Mouse (Mus musculus) CD8-positive naive resting alpha-beta T cell, adult 2 months (primary cell): Measurements from ENCODE around the gene Eif2b4.
"Not testable (repeated sequence)": the region's sequence is repeated elsewhere in the genome, so short reads cannot be mapped to it uniquely, and the experiment has no call there.

Experiments
- DNase-seq, 2 experiments: peaks; one replicate each; pipeline ENCODE4 v3.0.0; 2022; ENCODE audit warnings: low read depth in 2 of 2, low spot score in 2 of 2

Eif2b4 gene

DNA sequence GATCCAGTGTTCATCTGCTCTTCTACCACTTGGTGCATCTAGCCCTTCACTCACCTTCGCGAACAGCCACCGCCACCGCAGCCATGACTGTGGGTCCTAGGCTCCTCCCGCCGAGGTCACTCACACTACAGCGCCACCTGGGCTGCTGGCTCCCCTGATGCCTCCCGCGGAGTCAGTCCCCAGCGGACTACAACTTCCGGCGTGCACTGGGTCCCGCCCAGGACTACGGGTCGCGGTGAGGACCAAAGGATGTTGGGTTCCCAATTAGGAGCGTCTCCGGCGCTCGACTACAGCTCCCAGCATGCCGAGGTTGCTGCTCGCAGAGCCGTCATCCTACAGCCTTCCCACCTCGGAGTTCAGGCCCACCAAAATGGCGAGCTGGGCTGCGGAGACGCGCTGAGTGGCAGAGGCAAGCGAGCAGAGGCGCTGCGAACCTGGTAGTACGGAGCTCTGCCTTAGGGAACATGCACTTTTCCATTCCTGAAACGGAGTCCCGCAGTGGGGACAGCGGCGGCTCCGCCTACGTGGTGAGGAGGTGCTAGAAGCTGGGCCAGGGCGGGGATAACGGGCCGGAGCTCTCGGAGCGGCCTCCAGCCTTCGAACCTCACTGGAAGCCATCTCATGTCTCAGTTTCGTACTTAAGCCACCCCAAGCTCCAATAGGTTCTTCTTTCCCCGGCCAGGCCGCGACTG lies at the start of gene Eif2b4, which contains the start of gene Snx17:
Eif2b4 (minus strand) TSS at position 492 of the 692 bp plus-strand sequence.
Snx17 (plus strand) TSS at position 289 of the 692 bp plus-strand sequence.
- DNase-seq: peak; percentile 99

DNA sequence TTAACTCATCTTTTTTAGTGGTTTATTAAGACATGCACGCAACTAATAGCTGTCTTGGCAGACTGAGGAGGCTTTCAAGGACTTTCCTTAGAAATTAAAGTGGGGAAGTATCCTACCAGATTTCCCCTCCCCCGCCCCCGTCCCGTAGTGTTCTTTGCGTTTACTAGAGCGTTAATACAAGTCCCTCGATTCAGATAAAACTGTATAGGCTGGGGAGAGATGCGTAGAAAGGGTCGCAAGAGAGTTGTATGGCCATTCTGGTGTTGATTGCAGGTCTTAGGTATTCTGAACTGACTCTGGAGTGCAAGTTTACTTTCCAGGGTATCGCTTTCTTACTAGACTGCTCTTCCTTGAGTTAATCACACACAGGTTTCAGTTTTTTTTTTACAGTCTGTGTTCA lies 49.0 kb upstream of the Eif2b4 start:
- no peak for DNase-seq

DNA sequence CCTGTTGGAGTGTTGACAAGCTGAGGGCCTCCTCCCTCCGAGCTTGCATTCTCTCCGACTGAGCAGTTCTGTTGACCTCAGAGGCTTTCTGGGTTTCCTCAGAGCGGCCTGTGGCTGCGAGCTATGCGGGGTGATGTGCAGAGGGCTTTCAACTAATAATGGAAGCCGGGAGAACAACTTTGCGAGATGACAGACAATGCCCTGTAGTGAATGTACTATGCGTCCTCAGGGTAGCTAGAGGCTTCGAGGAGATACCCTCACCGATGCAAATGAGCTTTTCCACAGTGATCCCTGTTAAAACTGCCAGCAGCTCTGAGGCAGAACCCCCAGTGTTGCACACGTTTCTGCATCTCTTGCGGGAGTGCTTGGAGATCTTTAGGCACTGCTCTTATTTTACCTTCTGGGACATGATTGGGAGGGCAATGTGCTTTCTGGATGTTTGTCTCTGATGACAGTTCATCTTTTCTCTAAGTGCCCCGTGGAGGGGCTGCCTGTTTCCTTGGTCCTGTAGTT lies 48.3 kb upstream of the Eif2b4 start:
- no peak for DNase-seq

DNA sequence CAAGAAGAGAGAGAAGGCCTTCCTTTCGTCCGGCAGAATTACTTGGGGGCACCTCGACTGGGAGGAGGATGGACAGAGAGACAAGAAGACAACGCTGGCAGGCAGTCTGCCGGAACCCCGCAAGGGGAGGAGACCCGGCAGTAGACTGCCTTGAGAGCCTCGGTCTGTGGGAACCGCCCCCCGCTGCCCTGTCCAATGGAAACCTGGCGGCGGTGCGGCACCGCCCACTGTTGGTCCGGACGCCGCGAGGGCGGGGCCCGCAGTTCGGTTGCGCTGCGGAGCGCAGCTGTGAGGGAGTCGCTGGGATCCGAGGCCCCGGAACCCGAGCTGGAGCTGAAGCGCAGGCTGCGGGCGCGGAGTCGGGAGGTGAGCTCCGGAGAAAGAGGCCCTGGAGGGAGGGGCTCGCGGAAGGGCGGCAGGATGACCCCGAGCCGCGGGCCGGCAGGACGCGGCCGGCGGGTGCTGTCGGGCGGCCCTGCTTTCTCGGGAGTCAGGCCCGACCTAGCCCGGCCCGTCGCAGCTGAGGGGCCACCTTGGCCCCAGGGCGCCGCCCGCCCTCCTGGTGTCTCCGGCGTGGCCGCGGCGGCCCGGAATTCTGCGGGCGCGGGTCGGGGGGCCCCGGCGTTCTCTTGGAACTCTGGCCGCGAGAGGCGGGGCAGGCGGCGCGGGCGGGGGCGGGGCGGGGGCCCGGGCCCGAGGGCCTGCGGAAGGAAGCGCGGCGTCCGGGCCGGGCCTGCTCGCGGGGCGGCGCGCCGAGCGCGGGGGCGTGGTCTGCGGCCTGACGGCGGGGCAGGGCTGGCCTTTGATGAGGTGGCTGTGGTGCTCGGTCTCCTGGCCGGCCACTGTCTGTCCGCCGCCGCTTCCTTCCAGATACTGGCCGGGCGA lies 47.6 kb upstream of the Eif2b4 start, which contains the start of the genes Nrbp1 and Gm9970:
Nrbp1 (plus strand) TSS at position 228 of the 885 bp plus-strand sequence.
Gm9970 (minus strand) TSS at position 596 of the 885 bp plus-strand sequence.
- peak; percentile 87 to 90 for DNase-seq

DNA sequence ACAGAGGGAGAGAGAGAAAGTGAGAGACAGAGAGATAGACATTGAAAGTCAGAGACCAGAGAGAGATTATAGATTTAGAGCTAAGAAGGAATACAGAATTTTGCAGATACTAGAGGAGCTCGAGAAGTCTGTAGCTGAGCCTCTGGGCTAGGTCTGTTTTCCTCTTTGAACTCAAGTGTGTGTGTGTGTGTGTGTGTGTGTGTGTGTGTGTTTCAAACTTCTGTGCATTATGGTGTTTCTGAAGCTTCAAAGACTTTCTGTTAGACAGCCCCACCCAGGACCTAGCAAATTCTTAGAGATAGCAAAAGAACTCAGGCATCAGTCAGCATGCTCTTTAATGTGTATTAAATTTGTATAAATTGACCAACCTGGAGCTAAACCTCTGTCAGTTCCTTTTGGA lies 33.4 kb upstream of the Eif2b4 start:
- DNase-seq: peak in 1 of 2 experiments; percentile 49

DNA sequence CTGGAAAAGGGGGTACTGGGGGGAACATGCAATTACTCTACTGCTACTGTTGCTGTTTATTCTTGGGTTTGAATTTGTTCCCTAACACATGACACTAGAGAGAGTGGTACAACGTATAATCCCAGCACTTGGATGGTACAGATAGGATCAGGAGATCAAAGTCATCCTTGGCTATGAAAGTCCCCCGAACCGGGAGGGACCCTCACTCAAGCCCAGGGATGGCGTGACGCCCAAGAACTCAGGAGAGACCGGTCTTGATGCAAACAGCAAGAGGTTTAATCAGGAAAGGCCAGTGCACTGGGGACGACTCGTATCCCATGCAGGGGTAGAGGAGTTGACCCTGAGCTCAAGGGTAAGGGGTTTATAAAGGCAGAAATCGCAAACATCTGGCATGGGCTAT lies 29.5 kb upstream of the Eif2b4 start:
- DNase-seq: no peak

DNA sequence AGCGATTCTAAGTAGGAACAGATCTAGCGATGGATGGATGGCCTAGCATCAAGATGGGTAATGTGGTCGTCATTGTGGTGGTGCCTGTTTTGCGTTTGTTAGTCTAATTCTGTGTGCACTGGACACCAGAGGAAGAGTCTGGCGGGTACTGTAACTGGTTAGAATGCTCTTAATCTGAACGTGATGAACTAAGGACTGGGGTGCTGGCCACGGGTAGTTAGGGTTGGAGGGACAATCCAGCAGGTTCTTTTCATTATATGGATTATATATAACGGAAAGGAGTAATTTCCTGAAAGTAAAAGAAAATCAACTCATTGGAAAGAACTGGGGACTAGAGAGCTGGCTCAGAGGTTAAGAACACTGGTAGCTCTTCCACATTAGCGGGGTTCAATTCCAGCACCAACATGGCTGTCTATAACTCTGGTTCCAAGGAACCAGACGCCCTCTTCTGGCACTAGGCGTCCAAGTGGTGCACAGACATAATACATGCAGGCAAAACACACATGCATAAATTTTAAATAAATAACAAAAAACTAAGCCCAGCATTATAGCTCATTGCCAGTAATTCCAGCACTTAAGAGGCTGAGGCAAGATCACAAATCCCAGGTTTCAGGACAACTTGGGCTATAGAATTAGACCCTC lies 28.2 kb upstream of the Eif2b4 start:
- DNase-seq: no peak

DNA sequence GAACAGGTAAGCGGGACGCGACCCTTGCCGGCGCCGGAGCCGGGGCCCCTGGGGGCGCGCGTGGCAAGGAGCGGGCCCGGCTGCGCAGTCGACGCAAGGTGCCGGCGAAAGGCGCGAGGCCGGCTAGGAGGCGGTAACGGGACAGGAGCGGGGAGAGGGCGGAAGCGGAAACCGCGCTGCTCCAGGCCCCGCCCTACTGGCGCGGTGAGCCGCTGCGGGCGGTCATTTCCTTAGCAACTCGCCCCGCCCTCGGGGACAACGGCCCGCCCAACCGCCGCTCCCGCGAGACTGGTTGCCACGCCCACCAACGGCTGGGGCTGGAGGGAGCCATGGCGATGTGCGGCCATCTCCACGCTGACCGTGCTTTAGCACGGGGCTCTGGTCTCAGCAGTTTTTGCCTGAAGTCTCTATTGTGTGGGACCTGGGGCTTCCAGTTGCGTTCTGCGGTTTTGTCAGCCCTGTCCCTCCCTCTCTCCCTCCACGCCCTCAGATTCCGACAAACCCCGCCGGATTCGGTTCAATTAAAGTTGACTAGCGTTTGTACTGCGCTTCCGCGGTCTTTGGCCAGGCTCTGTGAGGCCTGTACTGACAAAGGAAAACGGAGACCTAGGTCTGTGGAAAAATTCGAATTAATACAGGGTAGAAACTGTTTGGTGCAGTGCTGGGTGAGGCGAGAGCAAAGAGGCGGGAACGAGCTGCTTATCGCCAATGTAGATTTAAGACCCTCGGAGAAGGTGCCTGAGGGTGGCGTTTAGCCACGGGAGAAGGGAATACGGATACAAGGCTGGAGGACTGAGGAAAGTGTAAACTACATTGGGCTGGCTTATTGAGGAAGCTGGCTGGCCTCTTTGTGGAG lies 27.4 kb upstream of the Eif2b4 start, which contains the start of gene Ppm1g:
Ppm1g (minus strand) TSS at position 240 of the 856 bp plus-strand sequence.
- peak; percentile 93 to 97 for DNase-seq

DNA sequence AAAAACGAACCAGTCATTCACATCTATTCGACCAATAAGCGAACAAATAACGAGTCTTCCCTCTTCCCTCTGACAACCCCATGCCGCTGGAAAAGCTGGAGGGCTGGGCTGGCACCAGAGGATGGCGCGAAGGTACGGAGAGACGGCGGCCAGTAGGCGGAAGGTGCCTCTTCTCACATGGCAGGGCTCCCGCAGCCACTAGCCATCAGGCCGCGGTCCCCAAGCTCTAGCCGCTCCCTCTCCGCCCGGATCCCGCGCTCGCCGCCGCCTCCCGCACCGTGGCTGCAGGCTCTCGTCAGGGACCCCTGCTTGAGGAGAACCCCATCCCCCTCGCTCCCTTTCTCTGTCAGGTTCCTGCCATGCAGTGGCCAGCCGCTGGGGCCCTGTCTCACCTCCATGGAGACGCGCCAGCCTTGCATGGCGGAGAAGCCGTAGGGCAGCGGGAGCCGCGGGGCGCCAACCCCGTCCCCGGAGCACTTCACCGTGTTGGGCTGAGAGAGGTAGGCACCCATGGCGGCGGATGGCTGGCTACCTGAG lies 26.7 kb upstream of the Eif2b4 start:
- no peak for DNase-seq

DNA sequence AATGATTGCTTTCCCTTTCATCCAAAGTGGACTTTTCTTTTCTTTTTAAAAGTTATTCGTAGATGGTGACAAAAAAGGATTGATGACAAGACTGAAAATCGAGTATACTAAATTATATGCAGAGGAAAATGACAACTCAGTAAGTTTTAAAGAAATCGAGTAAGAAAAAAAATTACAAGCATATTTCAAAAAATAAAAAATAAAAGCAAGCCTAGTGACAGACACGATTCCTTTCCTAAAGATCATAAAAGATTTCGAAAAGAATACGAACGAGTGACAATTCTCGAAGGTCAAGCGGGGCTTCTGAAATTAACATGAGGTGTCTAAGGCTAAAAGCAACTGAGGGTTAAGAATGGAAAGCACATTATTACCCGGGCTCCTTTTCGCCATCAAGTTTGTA lies 26.2 kb upstream of the Eif2b4 start:
- DNase-seq: no peak

DNA sequence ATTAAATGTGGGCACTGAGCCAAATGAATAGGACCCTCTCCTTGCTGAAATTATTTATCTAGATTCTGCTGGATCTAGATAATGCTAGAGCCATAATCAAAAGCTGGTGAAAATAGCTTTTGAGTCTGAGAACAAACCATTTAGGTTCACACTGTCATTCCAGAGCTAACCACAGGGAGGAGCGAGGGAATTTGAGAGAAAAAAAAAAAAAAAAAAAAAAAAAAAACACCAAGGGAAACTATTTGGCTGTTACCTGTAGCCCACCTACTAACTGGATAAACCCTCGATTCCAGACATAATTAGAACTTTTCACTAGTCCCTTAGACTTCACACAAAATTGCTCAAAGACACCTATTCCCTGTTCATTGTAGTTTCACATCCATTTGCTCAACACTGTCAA lies 25.8 kb upstream of the Eif2b4 start:
- no peak for DNase-seq

DNA sequence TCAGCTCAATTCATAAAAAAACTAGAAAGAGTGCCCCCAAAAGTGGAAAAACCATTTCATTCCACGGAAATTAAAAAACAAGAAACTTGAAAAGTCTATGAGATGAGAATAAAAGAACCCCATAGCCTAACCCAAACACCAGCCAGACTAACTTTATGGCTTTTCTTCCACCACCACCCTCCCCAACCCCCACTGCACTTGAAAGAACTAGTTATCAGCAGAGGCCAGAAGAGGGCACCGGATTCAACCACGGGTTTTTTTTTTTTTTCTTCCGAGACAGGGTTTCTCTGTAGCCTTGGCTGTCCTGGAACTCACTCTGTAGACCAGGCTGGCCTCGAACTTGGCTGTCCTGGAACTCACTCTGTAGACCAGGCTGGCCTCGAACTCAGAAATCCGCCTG lies 25.1 kb upstream of the Eif2b4 start:
- no peak for DNase-seq

DNA sequence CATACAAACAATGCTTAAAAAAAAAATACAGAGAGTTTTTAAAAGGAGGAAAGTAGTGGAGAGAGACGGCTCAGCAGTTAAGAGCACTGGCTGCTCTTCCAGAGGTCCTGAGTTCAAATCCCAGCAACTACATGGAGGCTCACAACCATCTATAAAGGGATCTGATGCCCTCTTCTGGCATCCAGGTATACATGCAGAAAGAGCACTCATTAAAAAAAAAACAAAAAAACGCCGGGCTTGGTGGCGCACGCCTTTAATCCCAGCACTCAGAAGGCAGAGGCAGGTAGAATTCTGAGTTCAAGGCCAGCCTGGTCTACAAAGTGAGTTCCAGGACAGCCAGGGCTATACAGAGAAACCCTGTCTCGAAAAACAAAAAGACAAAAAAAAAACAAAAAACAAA lies 23.3 kb upstream of the Eif2b4 start:
- DNase-seq: not testable (repeated sequence)

DNA sequence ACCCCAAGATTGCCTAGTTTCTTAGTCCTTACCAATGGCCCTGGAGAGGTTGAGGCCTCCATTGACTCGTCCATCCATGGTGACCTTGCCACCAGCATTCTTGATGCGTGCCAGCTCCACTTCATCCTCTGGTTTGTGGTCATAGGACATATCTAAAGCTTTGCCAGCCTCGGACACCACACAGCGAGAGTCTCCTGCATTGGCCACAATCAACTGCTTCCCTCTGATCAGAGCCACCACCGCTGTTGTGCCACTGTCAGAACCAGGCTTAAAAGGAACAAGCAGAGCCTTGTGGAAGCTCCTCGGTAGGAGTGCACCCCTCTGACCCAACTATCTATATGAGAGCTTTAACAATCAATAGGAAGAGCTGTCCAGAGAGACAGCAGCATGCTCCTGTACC lies 11.2 kb upstream of the Eif2b4 start:
- DNase-seq: no peak

DNA sequence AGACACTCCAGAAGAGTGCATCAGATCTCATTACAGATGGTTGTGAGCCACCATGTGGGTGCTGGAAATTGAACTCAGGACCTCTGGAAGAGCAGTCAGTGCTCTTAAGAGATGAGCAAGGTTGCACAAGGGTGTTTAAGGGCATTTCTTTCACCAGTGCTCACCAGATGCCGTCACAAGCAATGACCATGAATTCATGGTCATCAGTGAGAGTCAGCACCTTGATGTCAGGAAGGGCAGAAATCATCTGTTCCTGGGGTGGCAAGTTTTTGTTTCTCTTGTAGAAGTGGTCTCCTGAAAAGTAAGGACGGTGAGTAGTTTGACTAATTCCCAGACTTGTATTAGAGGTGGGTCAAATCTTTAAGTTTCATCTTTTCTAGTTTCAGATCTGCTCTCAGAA lies 10.6 kb upstream of the Eif2b4 start:
- no peak for DNase-seq

DNA sequence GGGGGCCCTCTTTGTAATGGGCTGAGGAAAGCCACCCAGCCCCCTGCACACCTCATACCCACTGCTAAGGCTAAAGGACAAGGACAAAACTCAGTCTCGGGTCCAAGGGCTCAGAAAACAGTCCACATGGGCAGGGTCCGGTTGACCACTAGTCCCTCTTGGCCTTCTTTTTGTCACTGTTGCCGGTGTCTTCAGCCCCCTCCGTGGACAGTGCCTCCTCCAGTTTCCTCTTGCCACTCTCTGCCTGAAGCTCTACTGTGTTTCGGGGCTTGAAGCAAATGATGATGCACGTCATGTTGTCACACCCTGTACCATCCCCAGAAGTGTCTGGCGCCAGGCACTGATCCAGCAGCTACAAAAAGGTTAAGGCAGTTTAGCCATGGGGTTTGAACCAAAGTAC lies 9.7 kb upstream of the Eif2b4 start:
- no peak for DNase-seq

DNA sequence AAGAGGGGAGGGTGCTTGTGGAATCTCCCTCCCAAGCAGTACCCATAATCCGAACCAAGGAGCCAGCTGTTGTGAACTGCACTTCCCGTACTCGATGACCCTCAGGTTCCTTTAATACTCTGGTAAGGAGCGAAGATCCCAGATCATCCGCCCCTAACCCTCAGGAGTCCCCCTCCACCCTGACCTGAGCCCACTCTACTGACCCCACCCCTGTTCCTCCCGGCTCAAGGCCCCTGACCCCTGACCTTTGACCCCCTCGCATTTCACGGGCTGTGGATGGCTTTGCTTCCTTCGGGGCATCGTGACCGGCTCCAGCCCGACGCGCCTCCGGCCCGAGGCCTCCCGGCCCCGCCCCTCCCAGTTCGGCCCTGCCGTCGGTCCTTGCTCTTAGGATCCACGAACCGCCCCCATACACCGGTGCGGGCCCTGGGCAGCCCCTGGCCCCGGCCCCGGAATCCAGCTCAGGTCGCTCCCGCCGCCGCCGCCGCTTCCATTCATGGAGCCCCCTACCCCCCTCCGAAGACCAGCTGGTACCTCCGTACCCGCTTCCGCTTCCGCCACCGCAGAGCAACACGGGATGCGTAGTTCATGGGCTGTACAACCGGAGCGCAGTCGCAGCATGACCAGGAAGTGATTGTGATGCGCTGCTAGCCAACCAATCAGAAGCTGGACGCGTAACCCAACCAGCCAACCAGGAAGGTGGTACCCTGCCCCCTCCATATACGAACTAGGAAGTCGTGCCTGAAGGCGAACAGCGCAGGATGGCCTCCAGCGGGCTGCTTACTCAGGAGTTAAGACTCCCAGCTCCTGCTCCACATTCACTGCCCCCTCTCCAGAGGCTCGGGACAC lies 8.7 kb upstream of the Eif2b4 start, which contains the start of gene Zfp513:
Zfp513 (minus strand) TSS at position 562 of the 849 bp plus-strand sequence.
- peak; percentile 89 to 90 for DNase-seq

DNA sequence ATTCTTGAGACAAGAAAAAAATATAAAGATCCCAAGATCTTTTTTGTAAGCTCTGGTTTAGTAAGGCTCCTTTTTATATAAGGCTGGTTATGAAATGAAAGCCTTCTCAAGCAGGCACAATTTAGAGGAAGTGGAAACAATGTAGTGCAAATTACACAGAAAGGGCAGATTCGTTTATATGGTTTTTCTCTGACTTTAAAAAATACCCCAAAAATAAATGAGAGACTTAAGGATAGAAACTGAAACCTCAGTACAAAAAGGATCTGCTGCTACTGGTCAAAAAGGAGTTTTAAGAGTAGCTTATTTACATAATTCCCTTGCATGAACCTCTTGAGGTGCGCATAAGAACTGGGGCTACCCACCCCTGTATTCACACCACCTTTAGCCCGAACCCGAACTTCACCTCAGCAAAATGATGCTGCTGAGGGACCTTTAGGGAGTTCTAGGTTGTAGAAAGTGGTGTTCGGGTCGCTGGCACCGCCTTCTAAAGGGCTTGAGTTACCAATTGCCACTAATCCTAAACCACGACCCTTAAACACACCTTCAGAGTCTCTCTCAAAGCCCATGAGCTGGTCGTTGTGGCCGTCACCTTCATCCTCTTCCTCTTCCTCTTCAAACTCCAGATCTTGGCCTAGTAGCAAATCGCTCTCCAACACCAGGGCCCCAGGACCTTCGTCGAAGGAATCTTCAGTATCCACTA lies 8.0 kb upstream of the Eif2b4 start:
- DNase-seq: no peak
